Mouse (Mus musculus): ENCODE measurements around the gene Rbfox1. TPM values are rescaled to one million over a fixed set of nuclear protein-coding genes. Genes with fewer than 3 reads are reported as not detected.

Gene Rbfox1
- total and polyA plus RNA-seq, 3 experiments, result not detected

DNA sequence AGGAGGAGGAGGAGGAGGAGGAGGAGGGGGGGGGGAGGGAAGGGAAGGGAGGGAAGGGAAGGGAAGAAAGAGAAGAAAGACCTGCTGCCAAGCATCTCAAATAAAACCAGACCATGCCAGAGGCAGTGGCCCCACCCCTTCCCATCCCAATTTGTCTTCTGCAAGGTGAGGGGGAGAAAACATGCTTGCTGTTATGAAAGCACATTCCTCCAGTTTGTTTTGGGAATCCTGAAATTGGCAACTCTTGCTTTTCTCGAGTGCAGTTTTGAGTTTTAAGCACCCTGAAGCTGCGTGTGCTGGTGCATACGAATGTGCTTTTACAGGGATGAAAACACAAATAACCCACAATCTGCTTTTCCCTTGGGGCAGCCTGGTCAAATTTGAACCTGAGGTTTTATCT, 380.5 kb downstream of the Rbfox1 start:
- no peak for DNase-seq (ENCODE audit: low read depth, low spot score)
- H3K36me3 ChIP-seq (ENCODE audit: control insufficient read depth in 1 of 2, insufficient read depth in 2 of 2, low read length in 2 of 2), result no peaks in the 10 kb centered on the region
- no peak overlapping the region for H3K9ac ChIP-seq (ENCODE audit: control insufficient read depth, low read depth, low read length, poor library complexity, severe bottlenecking)
- no peaks in the 10 kb centered on the region for H3K27me3 ChIP-seq (ENCODE audit: control insufficient read depth in 1 of 2, insufficient read depth in 2 of 2, low read length in 2 of 2)
- H3K4me1 ChIP-seq (ENCODE audit: control insufficient read depth in 1 of 2, insufficient read depth in 2 of 2, low read length in 2 of 2), result no peaks in the 10 kb centered on the region
- H3K79me2 ChIP-seq (ENCODE audit: control insufficient read depth, insufficient read depth, low read length, poor library complexity), result no peaks in the 10 kb centered on the region
- no peaks in the 10 kb centered on the region for H3K9me3 ChIP-seq (replicated peaks; ENCODE audit: insufficient read depth, low read length)
- no peak overlapping the region for H3K4me3 ChIP-seq (ENCODE audit: control insufficient read depth in 1 of 2, insufficient read depth in 1 of 2, low read depth in 2 of 2, low read length in 2 of 2)
- H3K27ac ChIP-seq (ENCODE audit: control insufficient read depth, low read depth, low read length), result no peak overlapping the region
- TF ChIP-seq GABPA (IDR thresholded peaks at IDR 0.05; ENCODE audit: low read depth, low read length) (no peak), E2F4 (IDR thresholded peaks at IDR 0.05; ENCODE audit: borderline replicate concordance, low read depth, low read length) (no peak), CTCF (IDR thresholded peaks at IDR 0.05 in 2 of 3, conservative IDR thresholded peaks at IDR 0.05 in 1 of 3; ENCODE audit: control insufficient read depth in 1 of 3, insufficient read depth in 1 of 3, low read depth in 2 of 3, low read length in 3 of 3, poor library complexity in 1 of 3, severe bottlenecking in 1 of 3) (no peak), JUND (IDR thresholded peaks at IDR 0.05; ENCODE audit: low read depth, low read length) (no peak)

DNA sequence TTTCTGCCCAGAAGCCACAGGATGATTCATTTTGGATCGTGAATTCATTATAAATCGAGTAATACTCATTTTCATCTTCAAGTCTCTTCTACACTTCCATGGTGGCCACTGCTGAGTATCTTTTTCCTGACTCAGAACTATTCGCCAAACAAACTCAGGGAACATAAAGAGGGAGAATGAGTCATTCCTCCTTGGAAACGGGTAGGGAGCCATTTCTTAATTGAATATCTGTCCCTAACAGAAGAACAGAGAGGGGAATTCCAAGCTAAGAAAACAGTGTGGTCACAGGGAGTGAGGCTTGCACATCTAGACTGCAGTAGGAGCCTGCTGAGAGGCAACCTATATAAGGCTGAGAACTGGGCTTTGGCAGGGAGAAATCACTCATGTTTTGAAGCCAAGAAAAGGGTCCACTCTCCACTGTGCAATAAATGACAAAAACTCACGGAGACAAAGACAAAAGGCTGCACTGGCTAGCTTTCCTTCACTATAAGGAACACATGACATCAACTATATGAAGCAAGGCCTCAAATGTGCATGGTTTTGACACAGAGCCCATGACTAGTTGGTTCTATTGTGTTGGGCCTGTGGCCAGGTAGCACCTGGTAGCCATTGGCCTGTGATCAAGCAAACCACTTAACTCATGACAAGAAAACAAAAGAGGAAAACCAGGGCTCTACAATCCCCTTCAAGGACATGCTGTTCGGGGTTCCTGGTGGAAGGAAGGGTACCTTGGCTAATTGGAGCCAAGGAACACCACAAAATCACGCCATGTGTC, 386.6 kb downstream of the Rbfox1 start:
- DNase-seq (ENCODE audit: low read depth, low spot score), result no peak
- no peak overlapping the region for H3K9ac ChIP-seq (ENCODE audit: control insufficient read depth, low read depth, low read length, poor library complexity, severe bottlenecking)
- TF ChIP-seq USF1 (IDR thresholded peaks at IDR 0.05; ENCODE audit: low read depth, low read length), result no peak
- no peak for TF ChIP-seq MYB (IDR thresholded peaks at IDR 0.05; ENCODE audit: low read depth, low read length)
- TF ChIP-seq MAZ (IDR thresholded peaks at IDR 0.05; ENCODE audit: low read depth, low read length), result no peak
- TF ChIP-seq SIN3A (IDR thresholded peaks at IDR 0.05; ENCODE audit: low read length), result no peak
- no peak for TF ChIP-seq TAL1 (IDR thresholded peaks at IDR 0.05; ENCODE audit: low read length)
- TF ChIP-seq JUND (IDR thresholded peaks at IDR 0.05; ENCODE audit: low read depth, low read length), result no peak
- no peak for TF ChIP-seq ZMIZ1 (IDR thresholded peaks at IDR 0.05; ENCODE audit: low read depth, low read length)
- TF ChIP-seq POLR2AphosphoS5 (IDR thresholded peaks at IDR 0.05; ENCODE audit: borderline replicate concordance, low read depth, low read length), result no peak
- no peak for TF ChIP-seq RAD21 (IDR thresholded peaks at IDR 0.05; ENCODE audit: low read depth, low read length)
- TF ChIP-seq CTCF (IDR thresholded peaks at IDR 0.05 in 2 of 3, conservative IDR thresholded peaks at IDR 0.05 in 1 of 3; ENCODE audit: control insufficient read depth in 1 of 3, insufficient read depth in 1 of 3, low read depth in 2 of 3, low read length in 3 of 3, poor library complexity in 1 of 3, severe bottlenecking in 1 of 3), result no peak
- no peak for TF ChIP-seq MEF2A (IDR thresholded peaks at IDR 0.05; ENCODE audit: extremely low read depth, insufficient replicate concordance, low read depth, low read length, poor library complexity, severe bottlenecking)
- no peak for TF ChIP-seq NELFE (IDR thresholded peaks at IDR 0.05; ENCODE audit: low read depth, low read length)
- TF ChIP-seq TCF12 (IDR thresholded peaks at IDR 0.05; ENCODE audit: low read depth, low read length), result no peak
- TF ChIP-seq GABPA (IDR thresholded peaks at IDR 0.05; ENCODE audit: low read depth, low read length), result no peak
- TF ChIP-seq TBP (IDR thresholded peaks at IDR 0.05; ENCODE audit: low read depth, low read length), result no peak
- TF ChIP-seq ETS1 (IDR thresholded peaks at IDR 0.05; ENCODE audit: low read depth, low read length), result no peak
- no peak for TF ChIP-seq CHD2 (IDR thresholded peaks at IDR 0.05; ENCODE audit: low read length)
- TF ChIP-seq POLR2AphosphoS2 (IDR thresholded peaks at IDR 0.05; ENCODE audit: low read length), result no peak
- no peak for TF ChIP-seq GATA1 (IDR thresholded peaks at IDR 0.05; ENCODE audit: low read depth, low read length)
- H3K9me3 ChIP-seq (replicated peaks; ENCODE audit: insufficient read depth, low read length), result no peaks in the 10 kb centered on the region
- no peaks in the 10 kb centered on the region for H3K27me3 ChIP-seq (ENCODE audit: control insufficient read depth in 1 of 2, insufficient read depth in 2 of 2, low read length in 2 of 2)
- no peaks in the 10 kb centered on the region for H3K36me3 ChIP-seq (ENCODE audit: control insufficient read depth in 1 of 2, insufficient read depth in 2 of 2, low read length in 2 of 2)
- H3K27ac ChIP-seq (ENCODE audit: control insufficient read depth, low read depth, low read length), result no peak overlapping the region
- H3K79me2 ChIP-seq (ENCODE audit: control insufficient read depth, insufficient read depth, low read length, poor library complexity), result no peaks in the 10 kb centered on the region
- H3K4me3 ChIP-seq (ENCODE audit: control insufficient read depth in 1 of 2, insufficient read depth in 1 of 2, low read depth in 2 of 2, low read length in 2 of 2), result no peak overlapping the region
- no peaks in the 10 kb centered on the region for H3K4me1 ChIP-seq (ENCODE audit: control insufficient read depth in 1 of 2, insufficient read depth in 2 of 2, low read length in 2 of 2)
